In the genomic region with DNA sequence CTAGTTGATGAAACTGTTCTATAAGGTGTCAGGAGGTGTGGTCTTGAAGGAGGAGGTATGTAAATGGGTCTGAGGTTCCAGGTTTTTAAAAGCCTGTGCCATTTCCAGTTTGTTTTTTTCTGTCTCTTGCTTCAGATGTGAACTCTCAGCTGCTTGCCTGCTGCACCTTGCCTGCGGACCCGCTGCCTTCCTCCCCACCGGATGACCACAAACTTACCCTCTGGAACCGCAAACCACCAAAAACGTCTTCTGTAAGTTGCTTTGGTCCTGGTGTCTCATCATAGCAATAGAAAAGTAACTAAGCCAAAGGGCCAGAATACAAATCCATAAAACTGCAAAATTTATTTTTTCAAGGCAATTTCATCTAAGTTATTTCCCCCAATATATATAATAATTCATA, we compare ENCODE assay signal across 17 mouse cellular contexts.
"Had no signal": no experiment of that assay in that cellular context is flagged by ENCODE, and none has a peak within 500 bp of the region (broad histone marks: within the 10 kb centered on the region; RNA-seq: fewer than 3 reads in every experiment).

No protein-coding gene starts in this region.

- H3K27me3 ChIP-seq: liver, embryonic 13.5 days; neural tube, embryonic 13.5 days had no signal

- ATAC-seq: intestine, embryonic 16.5 days had no signal

- H3K9ac ChIP-seq: liver, embryonic 13.5 days; neural tube, embryonic 13.5 days had no signal

- DNase-seq: kidney, adult 2 months; kidney, postnatal 25 days; layer of hippocampus, adult 9-11 months; liver, embryonic 13.5 days; lung, adult 2 months; lung, postnatal 14 days; lung, postnatal 4 days; midbrain, embryonic 14.5 days; retina, postnatal 1 day; right cerebral cortex, postnatal 25 days; spleen, adult 18-20 months had no signal

- H3K27ac ChIP-seq: kidney, postnatal 0 days; layer of hippocampus, adult 2 months; left cerebral cortex, adult 2 months; liver, embryonic 13.5 days; neural tube, embryonic 13.5 days had no signal

- H3K36me3 ChIP-seq: liver, embryonic 13.5 days; neural tube, embryonic 13.5 days had no signal

- H3K4me1 ChIP-seq: liver, embryonic 13.5 days; neural tube, embryonic 13.5 days had no signal

- H3K9me3 ChIP-seq: liver, embryonic 13.5 days; neural tube, embryonic 13.5 days had no signal

- H3K4me3 ChIP-seq: layer of hippocampus, adult 2 months; left cerebral cortex, adult 2 months; liver, embryonic 13.5 days; neural tube, embryonic 13.5 days had no signal

- H3K4me2 ChIP-seq: liver, embryonic 13.5 days; midbrain, embryonic 11.5 days; neural tube, embryonic 13.5 days had no signal
